Mouse (Mus musculus): ENCODE measurements around the gene Rps11.
"Not testable (repeated sequence)": the region's sequence is repeated elsewhere in the genome, so short reads cannot be mapped to it uniquely, and the experiment has no call there.

Rps11 gene

GRCm38 (mm10) chr7:45110089-45110488 is 14.2 kb downstream of the Rps11 start:
- DNase-seq (ENCODE audit: low spot score in 2 of 2), result not testable (repeated sequence)

- no peak for DNase-seq (ENCODE audit: low spot score in 2 of 2)
Measured at GRCm38 (mm10) chr7:45107052-45107645, 17.1 kb downstream of the Rps11 start.

DNA sequence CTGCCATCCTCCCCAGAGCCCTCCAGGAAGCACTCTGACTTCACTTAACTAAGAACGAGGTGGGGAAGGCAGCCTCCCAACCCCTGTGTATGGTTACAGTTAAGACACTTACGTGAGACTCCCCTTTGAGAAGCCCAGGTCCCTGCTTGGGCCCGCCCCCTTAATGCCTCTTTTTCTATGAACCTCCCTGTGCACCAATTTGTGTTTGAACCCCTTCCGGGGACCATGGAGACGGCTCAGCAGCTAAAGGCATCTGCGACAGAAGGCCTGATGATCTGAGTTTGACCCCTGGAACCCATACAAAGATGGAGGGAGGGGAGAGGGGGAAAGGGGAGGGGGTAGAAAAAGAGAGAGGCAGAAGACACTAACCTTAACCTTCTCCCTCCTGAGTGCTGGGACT is 17.8 kb downstream of the Rps11 start:
- DNase-seq (ENCODE audit: low spot score in 2 of 2), result no peak

DNA sequence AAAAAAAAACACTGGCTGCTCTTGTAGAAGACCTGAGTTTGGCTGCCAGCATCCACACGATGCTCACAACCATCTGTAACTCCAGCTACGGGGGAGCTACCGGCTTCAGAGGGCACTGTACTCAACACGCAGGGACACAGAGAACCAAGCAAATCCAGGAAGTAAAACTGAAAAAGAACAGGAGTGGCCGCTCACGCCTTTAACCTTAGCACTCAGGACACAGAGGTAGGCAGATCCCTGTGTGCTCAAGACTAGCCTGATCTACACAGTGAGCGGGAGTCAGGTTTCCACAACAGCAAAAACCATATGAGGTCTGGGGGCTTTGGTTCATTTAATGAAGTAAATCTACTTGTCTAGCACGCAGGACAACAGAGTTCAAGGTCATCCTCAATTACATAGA is 18.7 kb downstream of the Rps11 start:
- DNase-seq (ENCODE audit: low spot score in 2 of 2), result no peak

- no peak for DNase-seq (ENCODE audit: low spot score in 2 of 2)
Measured at GRCm38 (mm10) chr7:45104941-45105340, 19.3 kb downstream of the Rps11 start.

DNA sequence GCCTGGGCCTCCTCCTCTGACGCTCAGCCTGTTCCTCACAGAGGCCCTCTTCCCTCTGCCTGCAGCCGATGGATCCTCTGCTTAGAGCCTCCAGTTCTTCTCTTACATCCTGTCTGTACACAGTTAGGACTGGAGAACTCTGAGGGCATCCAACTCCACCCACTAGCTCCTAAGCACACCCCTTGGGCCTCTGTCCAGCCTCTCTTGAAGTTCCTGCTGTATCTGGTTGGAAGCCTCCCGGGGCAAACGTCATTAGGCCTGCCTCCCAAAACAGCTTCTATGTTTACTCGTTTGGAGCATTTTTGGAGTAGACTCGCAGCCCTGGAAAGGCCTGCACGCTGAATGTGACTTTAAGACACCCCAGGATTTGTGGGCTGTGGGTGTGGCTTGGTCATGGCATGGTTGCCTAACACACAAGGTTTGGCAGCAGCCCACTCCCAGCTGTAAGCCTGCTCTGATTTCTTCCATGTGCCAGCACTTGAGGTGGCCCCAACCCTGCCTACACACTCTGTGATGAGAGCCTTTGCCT is 20.5 kb downstream of the Rps11 start, which contains the start of gene Fcgrt:
TSS of gene Fcgrt (minus strand) at position 200 of the 529 bp plus-strand sequence.
- DNase-seq (ENCODE audit: low spot score in 2 of 2), result peak in 1 of 2 experiments; percentile 45

- DNase-seq (ENCODE audit: low spot score in 2 of 2), result no peak
Measured at GRCm38 (mm10) chr7:45102940-45103585, 21.2 kb downstream of the Rps11 start.

DNA sequence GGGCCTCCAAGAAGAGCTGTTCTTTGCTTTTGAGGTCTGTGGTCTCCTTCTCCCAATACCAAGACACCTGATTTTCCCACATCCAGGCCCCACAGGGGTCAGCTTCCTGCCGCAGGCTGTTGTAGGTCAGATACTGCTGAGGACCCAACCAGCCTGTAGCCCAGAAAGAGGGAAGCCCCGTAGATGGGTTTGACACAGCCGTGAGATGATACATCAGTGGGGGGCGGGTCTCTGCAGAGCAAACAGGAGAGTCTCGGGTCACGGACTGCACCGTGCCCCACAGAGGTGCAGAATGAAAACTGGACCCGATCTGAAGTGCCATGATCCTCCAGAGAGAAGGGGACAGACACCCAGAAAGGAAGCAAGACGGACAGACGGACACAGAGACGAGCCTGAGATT is 21.8 kb downstream of the Rps11 start:
- DNase-seq (ENCODE audit: low spot score in 2 of 2), result no peak

GRCm38 (mm10) chr7:45100046-45100445 is 24.2 kb downstream of the Rps11 start:
- DNase-seq (ENCODE audit: low spot score in 2 of 2), result no peak

GRCm38 (mm10) chr7:45098541-45099240 is 25.5 kb downstream of the Rps11 start:
- DNase-seq (ENCODE audit: low spot score in 2 of 2), result no peak

DNA sequence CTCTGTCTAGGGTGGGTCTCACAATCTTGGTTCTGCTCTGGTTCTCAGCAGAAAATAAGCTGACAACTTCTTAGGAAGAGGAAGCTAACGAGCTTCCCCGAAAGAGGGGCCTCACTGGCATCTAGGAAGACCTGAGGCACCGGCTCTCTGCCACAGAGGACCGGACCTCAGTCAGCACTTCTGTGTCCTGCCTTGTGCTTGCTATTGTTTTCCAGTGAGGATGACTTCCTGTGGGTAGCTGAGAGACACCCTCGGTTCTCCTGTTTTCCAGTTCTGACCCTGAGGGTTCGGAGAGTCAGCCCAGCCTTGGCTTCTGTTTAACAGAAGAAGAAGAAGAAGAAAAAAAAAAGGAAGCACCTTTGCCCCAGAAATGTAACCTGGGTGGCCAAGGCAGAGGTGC is 26.8 kb downstream of the Rps11 start:
- DNase-seq (ENCODE audit: low spot score in 2 of 2), result no peak

- not testable (repeated sequence) for DNase-seq (ENCODE audit: low spot score in 2 of 2)
Measured at GRCm38 (mm10) chr7:45095965-45096364, 28.3 kb downstream of the Rps11 start.

- DNase-seq (ENCODE audit: low spot score in 2 of 2), result no peak
Measured at GRCm38 (mm10) chr7:45095367-45095766, 28.9 kb downstream of the Rps11 start.

DNA sequence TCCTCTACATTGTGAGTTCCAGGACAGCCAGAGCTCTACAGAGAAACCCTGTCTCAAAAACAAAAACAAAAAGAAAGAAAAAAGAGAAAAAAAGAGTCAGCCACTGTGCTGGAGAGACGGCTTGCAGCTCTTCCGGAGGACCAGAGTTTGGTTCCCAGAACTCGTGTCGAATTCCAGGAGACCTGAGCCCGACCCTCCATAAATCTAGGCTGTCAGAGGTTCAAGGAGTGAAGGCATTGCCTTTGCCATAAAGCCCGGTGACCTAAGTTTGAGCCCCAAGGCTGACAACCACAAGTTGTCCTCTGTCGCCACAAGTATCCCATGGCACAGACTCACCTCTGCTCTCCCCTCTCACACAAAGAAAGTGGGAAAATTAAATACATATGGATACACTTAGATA is 30.1 kb downstream of the Rps11 start:
- no peak for DNase-seq (ENCODE audit: low spot score in 2 of 2)

DNA sequence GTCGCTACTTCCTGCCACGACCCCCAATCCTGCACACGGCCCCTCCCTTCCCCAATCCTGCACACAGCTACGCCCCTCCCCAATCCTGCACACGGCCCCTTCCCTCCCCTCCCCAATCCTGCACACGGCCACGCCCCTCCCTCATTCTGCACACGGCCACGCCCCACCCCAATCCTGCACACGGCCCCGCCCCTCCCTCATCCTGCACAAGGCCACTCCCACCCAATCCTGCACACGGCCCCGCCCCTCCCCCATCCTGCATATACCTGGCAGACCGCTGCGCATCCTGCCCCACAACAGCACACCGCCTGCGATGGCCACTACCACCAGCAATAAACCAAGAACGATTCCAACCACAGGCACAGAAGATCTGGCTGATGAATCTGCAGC is 30.7 kb downstream of the Rps11 start:
- DNase-seq (ENCODE audit: low spot score in 2 of 2), result no peak

GRCm38 (mm10) chr7:45092828-45093515 is 31.3 kb downstream of the Rps11 start:
- no peak for DNase-seq (ENCODE audit: low spot score in 2 of 2)

DNA sequence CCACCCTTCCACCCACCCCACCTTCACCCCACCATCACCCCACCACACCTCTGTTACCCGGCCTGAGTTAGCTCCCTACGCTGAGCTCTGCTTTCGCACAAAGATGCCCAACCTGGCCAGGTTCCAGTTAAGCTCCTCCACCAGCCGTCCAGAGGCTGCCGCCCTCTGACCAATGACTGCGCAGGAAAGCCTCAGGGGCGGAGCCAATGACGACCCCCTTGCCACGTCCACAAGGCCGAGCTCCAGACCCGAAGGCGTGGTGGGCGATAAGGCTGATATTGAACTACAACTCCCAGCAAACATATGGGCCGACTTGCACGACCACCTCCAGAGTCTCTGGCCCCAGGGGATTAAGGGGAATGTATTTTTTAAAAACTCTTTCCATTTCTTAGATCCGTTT is 32.2 kb downstream of the Rps11 start, which contains the start of gene Rcn3:
TSS of gene Rcn3 (minus strand) at position 174 of the 400 bp plus-strand sequence.
- DNase-seq (ENCODE audit: low spot score in 2 of 2), result no peak

DNA sequence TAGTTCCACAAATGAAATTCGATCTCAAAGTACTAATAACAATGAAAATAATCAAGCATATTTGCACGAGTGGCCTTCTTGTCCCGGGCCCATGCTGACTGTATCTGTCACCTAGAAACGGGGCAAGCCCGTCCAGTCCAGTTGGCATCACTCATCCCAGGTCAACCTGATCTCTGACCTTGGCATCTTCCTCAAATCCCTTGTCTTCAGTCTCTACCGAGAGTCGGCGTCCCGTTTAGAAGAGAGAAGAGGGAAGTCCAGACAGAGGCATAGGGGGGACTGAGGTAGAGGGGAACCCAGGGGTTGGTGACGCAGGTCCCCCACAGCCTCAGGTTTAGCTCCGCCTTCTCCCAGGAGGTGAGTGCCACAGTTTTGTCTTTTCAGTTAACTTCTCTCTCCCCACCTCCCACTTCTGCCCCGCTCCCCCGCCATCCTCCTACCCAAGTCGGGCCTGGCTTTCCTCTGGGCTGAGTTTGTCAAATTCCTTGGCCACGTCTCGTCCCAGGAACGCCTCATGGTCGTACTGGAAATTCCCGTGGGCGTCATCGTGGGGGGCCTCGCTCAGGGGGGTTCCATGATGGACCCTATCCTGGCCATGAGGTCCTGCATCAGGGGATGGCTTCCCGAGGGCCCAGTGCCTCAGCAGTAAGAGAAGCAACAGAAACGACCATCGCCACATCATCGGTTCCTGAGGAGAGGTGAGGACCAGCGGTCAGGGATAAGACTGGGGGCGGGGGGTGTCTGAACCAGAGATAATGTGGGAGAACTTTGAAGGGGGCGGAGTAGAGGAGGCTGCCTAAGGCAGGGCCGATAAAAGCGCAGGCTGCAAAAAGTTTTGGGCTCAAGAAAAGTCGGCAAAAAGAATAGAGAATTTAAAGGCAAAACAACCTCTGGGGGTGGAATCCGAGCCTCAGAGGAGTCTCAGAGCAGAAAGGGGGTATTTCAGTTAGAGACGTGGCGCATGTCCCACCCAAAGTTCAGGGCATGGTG is 32.9 kb downstream of the Rps11 start:
- no peak for DNase-seq (ENCODE audit: low spot score in 2 of 2)

DNA sequence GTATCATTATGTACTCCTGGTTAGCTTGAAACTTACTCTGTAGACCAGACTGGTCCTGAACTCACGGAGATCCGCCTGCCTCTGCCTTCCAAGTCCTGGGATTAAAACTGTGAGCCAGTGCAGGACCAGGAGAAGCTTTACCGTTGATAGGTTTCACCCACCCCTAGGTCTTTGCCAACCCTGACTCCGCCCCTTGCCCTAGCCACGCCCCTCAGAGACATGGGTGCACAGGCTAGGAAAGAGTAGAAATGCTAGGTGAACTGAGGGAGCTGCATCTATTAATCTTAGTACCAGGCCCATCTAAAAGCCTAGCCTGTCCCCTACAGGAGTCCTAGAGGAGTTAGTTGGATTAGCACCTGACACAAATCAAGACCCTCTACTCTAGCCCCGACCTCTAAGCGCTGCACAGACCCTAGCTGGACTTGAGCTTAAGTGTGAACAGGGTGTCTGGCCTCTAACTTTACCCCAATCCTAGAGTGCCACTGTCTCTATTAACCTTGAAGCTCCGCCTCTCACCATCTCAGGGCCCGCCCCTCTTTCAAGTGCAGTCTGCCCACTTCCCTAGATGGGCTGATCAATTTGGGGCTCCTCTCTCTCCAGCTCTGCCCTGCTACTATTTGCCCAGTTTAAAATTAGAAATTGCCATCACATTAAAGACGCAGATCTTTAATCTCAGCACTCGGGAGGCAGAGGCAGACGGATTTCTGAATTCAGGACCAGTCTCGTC is 33.8 kb downstream of the Rps11 start:
- DNase-seq (ENCODE audit: low spot score in 2 of 2), result no peak

- DNase-seq (ENCODE audit: low spot score in 2 of 2), result no peak
Measured at GRCm38 (mm10) chr7:45088597-45088996, 35.6 kb downstream of the Rps11 start.
